Mouse (Mus musculus) ES-E14 (cell line): ENCODE data around the gene Catip. TPM values are rescaled to one million over a fixed set of nuclear protein-coding genes. Genes with fewer than 3 reads are reported as not detected.

Experiments
- DNase-seq: peaks from one replicate; pipeline ENCODE4 v3.0.0-alpha.2; 2013; ENCODE audit warnings: low read depth, low spot score
- H3K27ac ChIP-seq: 2 replicates; pipeline ENCODE4 v1.5.1; 2012; ENCODE audit warnings: low read depth, mild to moderate bottlenecking, low read length, moderate library complexity, mixed read lengths; ENCODE audit not compliant: poor library complexity, insufficient read depth, severe bottlenecking
- H3K36me3 ChIP-seq: 2 replicates; pipeline ENCODE4 v1.6.1; 2012; ENCODE audit warnings: mild to moderate bottlenecking, low read length, moderate library complexity, mixed read lengths; ENCODE audit not compliant: control insufficient read depth, poor library complexity, insufficient read depth, severe bottlenecking
- H3K4me1 ChIP-seq, 2 experiments: fragments of 150-350 bp in 1 of 2; sonication (generic) in 1 of 2; 2 replicates each; pipeline ENCODE4 v1.6.1; 2012; ENCODE audit warnings: low read length in 2 of 2, mild to moderate bottlenecking in 1 of 2, mixed read lengths in 1 of 2; ENCODE audit not compliant: control insufficient read depth in 2 of 2, insufficient read depth in 2 of 2, poor library complexity in 1 of 2
- H3K4me3 ChIP-seq, 2 experiments: fragments of 150-350 bp in 1 of 2; sonication (generic) in 1 of 2; 2 replicates each; pipeline ENCODE4 v1.5.1; 2012; ENCODE audit warnings: low read length in 2 of 2, low read depth in 1 of 2, mild to moderate bottlenecking in 1 of 2, mixed read lengths in 1 of 2; ENCODE audit not compliant: insufficient read depth in 1 of 2, poor library complexity in 1 of 2, severe bottlenecking in 1 of 2
- H3K9ac ChIP-seq: 2 replicates; pipeline ENCODE4 v1.6.1; 2012; ENCODE audit warnings: low read depth, mild to moderate bottlenecking, low read length, mixed read lengths; ENCODE audit not compliant: poor library complexity, insufficient read depth, severe bottlenecking
- H3K9me3 ChIP-seq: fragments of 150-350 bp; sonication (generic); 2 replicates; pipeline ENCODE4 v1.6.1; 2012; ENCODE audit warnings: low read depth, mild to moderate bottlenecking, low read length; ENCODE audit not compliant: control insufficient read depth, insufficient read depth
- CHD2 ChIP-seq: IDR thresholded peaks from 2 replicates; pipeline ENCODE4 v1.6.1; 2014; ENCODE audit warnings: mild to moderate bottlenecking, low read depth, low read length, inconsistent platforms
- HCFC1 ChIP-seq: IDR thresholded peaks from 2 replicates; pipeline ENCODE4 v1.6.1; 2012; ENCODE audit warnings: low read length, inconsistent platforms, borderline replicate concordance; ENCODE audit not compliant: insufficient read depth
- MAFK ChIP-seq: IDR thresholded peaks from 2 replicates; pipeline ENCODE4 v1.6.1; 2014; ENCODE audit warnings: mild to moderate bottlenecking, low read depth, low read length, inconsistent platforms; ENCODE audit not compliant: insufficient read depth
- ZC3H11A ChIP-seq: IDR thresholded peaks from 2 replicates; pipeline ENCODE4 v1.6.1; 2012; ENCODE audit warnings: low read depth, mild to moderate bottlenecking, inconsistent platforms, low read length, borderline replicate concordance
- ZNF384 ChIP-seq: IDR thresholded peaks from 2 replicates; pipeline ENCODE4 v1.6.1; 2012; ENCODE audit warnings: low read depth, low read length, inconsistent platforms
- in situ Hi-C, 2 experiments: fragments of 600-800 bp; cut with MboI; formaldehyde crosslinking; loops; one replicate each; pipeline ENCODE4 v1.15.1; 2025; ENCODE audit warnings: low sequenced_read_pairs in 2 of 2, inconsistent platforms in 1 of 2; ENCODE audit not compliant: unreplicated experiment in 2 of 2
- total RNA-seq: library from RNA; depleted of rRNA; stranded (reverse); fragments of 300-350 nt; gene quantifications from 2 replicates; pipeline ENCODE4 v1.2.3, GENCODE M21; 2012

The Catip gene
- total RNA-seq, 1 experiment: 7.3 TPM

- Histone ChIP-seq H3K4me1 (peaks cover 0 to 13% of the 10 kb centered on the region in 2 experiments; a peak in 2 of 4 replicates), H3K27ac (no peak overlapping the region), H3K36me3 (no peaks in the 10 kb centered on the region), H3K9me3 (no peaks in the 10 kb centered on the region), H3K9ac (no peak overlapping the region), H3K4me3 (no peak overlapping the region)
- peak; percentile 56; the same call in 1 of the 2 replicates for TF ChIP-seq MAFK
- TF ChIP-seq ZNF384: no peak
- no peak for DNase-seq
- in situ Hi-C loops: no loop called here
Measured at GRCm38 (mm10) chr1:74376396-74376795, 14.5 kb downstream of the Catip start.

GRCm38 (mm10) chr1:74379058-74379504 is 17.2 kb downstream of the Catip start:
- Histone ChIP-seq H3K27ac (no peak overlapping the region), H3K9ac (no peak overlapping the region)
- in situ Hi-C loops: no loop called here

GRCm38 (mm10) chr1:74380484-74380883 is 18.6 kb downstream of the Catip start:
- H3K4me3 ChIP-seq: no peak overlapping the region
- H3K9ac ChIP-seq: no peak overlapping the region
- in situ Hi-C loops: no loop called here
- TF ChIP-seq MAFK (no peak), ZNF384 (no peak), ZC3H11A (no peak), HCFC1 (no peak), CHD2 (no peak)
- no peaks in the 10 kb centered on the region for H3K36me3 ChIP-seq
- peaks cover 0 to 31% of the 10 kb centered on the region in 2 experiments; a peak in 3 of 4 replicates for H3K4me1 ChIP-seq
- no peak overlapping the region for H3K27ac ChIP-seq
- DNase-seq: no peak
- H3K9me3 ChIP-seq: no peaks in the 10 kb centered on the region

More at GRCm38 (mm10) chr1:74379058-74379504, 17.2 kb downstream of the Catip start:
- Histone ChIP-seq H3K4me1 (peaks cover 0 to 23% of the 10 kb centered on the region in 2 experiments; a peak in 3 of 4 replicates), H3K4me3 (no peak overlapping the region), H3K36me3 (no peaks in the 10 kb centered on the region), H3K9me3 (no peaks in the 10 kb centered on the region)
- no peak for DNase-seq
- TF ChIP-seq HCFC1: no peak
- TF ChIP-seq ZNF384: no peak
- TF ChIP-seq MAFK: no peak
- TF ChIP-seq ZC3H11A: no peak
- no peak for TF ChIP-seq CHD2

- TF ChIP-seq HCFC1 (no peak), MAFK (no peak), ZC3H11A (no peak), CHD2 (no peak), ZNF384 (no peak)
- H3K27ac ChIP-seq: no peak overlapping the region
Measured at GRCm38 (mm10) chr1:74381588-74382021, 19.7 kb downstream of the Catip start.

GRCm38 (mm10) chr1:74383385-74383784 is 21.5 kb downstream of the Catip start:
- Histone ChIP-seq H3K27ac (no peak overlapping the region), H3K4me3 (no peak overlapping the region), H3K9ac (no peak overlapping the region), H3K36me3 (no peaks in the 10 kb centered on the region), H3K4me1 (peaks cover 0 to 27% of the 10 kb centered on the region in 2 experiments), H3K9me3 (no peaks in the 10 kb centered on the region)
- TF ChIP-seq ZC3H11A: no peak
- no peak for TF ChIP-seq ZNF384
- no peak for TF ChIP-seq MAFK
- TF ChIP-seq CHD2: no peak
- TF ChIP-seq HCFC1: no peak
- in situ Hi-C loops: no loop called here
- no peak for DNase-seq

More at GRCm38 (mm10) chr1:74381588-74382021, 19.7 kb downstream of the Catip start:
- in situ Hi-C loops: no loop called here
- Histone ChIP-seq H3K4me3 (no peak overlapping the region), H3K4me1 (peaks cover 0 to 28% of the 10 kb centered on the region in 2 experiments; a peak in 3 of 4 replicates), H3K9me3 (no peaks in the 10 kb centered on the region), H3K9ac (no peak overlapping the region), H3K36me3 (no peaks in the 10 kb centered on the region)
- DNase-seq: no peak
